Mouse (Mus musculus): ENCODE measurements around the gene Dpp6.
A peak's percentile ranks its signal among the peaks of the same experiment; 100 is the strongest.

GRCm38 (mm10) chr5:27651879-27652814, 835.1 kb downstream of the Dpp6 start:
- TF ChIP-seq CTCF (IDR thresholded peaks at IDR 0.05; ENCODE audit: low read depth, low read length) (peak; percentile 54), GATA1 (IDR thresholded peaks at IDR 0.05; ENCODE audit: borderline replicate concordance, low read length) (no peak), TAL1 (conservative IDR thresholded peaks at IDR 0.05; ENCODE audit: low read depth, low read length) (no peak)

Data from G1E (cell line).